Mouse (Mus musculus) forebrain, embryonic 15.5 days (tissue): ENCODE results near the gene Olfr715b. TPM values are rescaled to one million over a fixed set of nuclear protein-coding genes. Genes with fewer than 3 reads are reported as not detected.
"Not testable (repeated sequence)": the region's sequence is repeated elsewhere in the genome, so short reads cannot be mapped to it uniquely, and the experiment has no call there.

Source experiments
- ATAC-seq: fragments of 200-750 bp; cut with Nextera tagmentation; replicated peaks from 2 replicates; pipeline ENCODE4 v1.8.0; 2017; ENCODE audit warnings: mild to moderate bottlenecking, moderate TSS enrichment, moderate library complexity
- H3K27ac ChIP-seq: fragments of 300-500 bp; sonication (generic); replicated peaks from 2 replicates; pipeline ENCODE4 v1.5.1; 2015; ENCODE audit warnings: mild to moderate bottlenecking, inconsistent platforms
- H3K27me3 ChIP-seq: fragments of 300-500 bp; sonication (generic); 2 replicates; pipeline ENCODE4 v1.6.1; 2015; ENCODE audit warnings: inconsistent platforms
- H3K36me3 ChIP-seq: fragments of 300-500 bp; sonication (generic); 2 replicates; pipeline ENCODE4 v1.6.1; 2015; ENCODE audit warnings: mild to moderate bottlenecking, inconsistent platforms
- H3K4me1 ChIP-seq: fragments of 300-500 bp; sonication (generic); 2 replicates; pipeline ENCODE4 v1.6.1; 2015; ENCODE audit warnings: inconsistent platforms
- H3K4me2 ChIP-seq: fragments of 300-500 bp; sonication (generic); replicated peaks from 2 replicates; pipeline ENCODE4 v1.6.1; 2015; ENCODE audit warnings: mild to moderate bottlenecking, inconsistent platforms
- H3K4me3 ChIP-seq: fragments of 300-500 bp; sonication (generic); 2 replicates; pipeline ENCODE4 v1.5.1; 2015; ENCODE audit warnings: mild to moderate bottlenecking, inconsistent platforms
- H3K9ac ChIP-seq: fragments of 300-500 bp; sonication (generic); replicated peaks from 2 replicates; pipeline ENCODE4 v1.6.1; 2015; ENCODE audit warnings: mild to moderate bottlenecking, inconsistent platforms
- H3K9me3 ChIP-seq: fragments of 300-500 bp; sonication (generic); 2 replicates; pipeline ENCODE4 v1.6.1; 2016; ENCODE audit warnings: inconsistent platforms
- WGBS: fragments of 180-500 bp; shearing (Covaris S2); methylation state at CpG from one replicate; pipeline ENCODE4 v1.1.7; 2015; ENCODE audit warnings: mixed read lengths; 5-methylcytosine and 5-hydroxymethylcytosine counted together
- polyA plus RNA-seq: library from polyadenylated mRNA; unstranded; fragments of >200 nt; fragmentation: Nextera tagmentation; extraction: Ambion mirVana; gene quantifications from 2 replicates; pipeline ENCODE4 v1.2.1, GENCODE M21; 2015

Olfr715b gene
- not detected in 2 replicates for polyA plus RNA-seq

- not testable (repeated sequence) for H3K4me1 ChIP-seq, H3K27me3 ChIP-seq, ATAC-seq, H3K27ac ChIP-seq, H3K9ac ChIP-seq, H3K9me3 ChIP-seq, H3K4me3 ChIP-seq, H3K36me3 ChIP-seq, H3K4me2 ChIP-seq
- WGBS, result 87% methylated on average over 2 of the region's 2 CpGs
Measured at GRCm38 (mm10) chr7:107110269-107110668, at the start of gene Olfr715b. TSS of gene Olfr715b (minus strand) at chr7:107110369.

GRCm38 (mm10) chr7:107138027-107138426 is 27.9 kb upstream of the Olfr715b start, which contains the start of gene Olfr716:
TSS of gene Olfr716 (plus strand) at chr7:107138327.
- not testable (repeated sequence) for H3K36me3 ChIP-seq, H3K4me3 ChIP-seq, H3K4me2 ChIP-seq, ATAC-seq, H3K4me1 ChIP-seq, H3K27ac ChIP-seq, H3K27me3 ChIP-seq, H3K9me3 ChIP-seq, H3K9ac ChIP-seq
- WGBS, result 76% methylated on average over 2 of the region's 2 CpGs

- H3K9me3 ChIP-seq, ATAC-seq, H3K36me3 ChIP-seq, H3K4me2 ChIP-seq, H3K9ac ChIP-seq, H3K4me1 ChIP-seq, H3K27me3 ChIP-seq, H3K4me3 ChIP-seq, H3K27ac ChIP-seq: not testable (repeated sequence)
- WGBS, result 90% methylated on average over 3 of the region's 3 CpGs
Measured at GRCm38 (mm10) chr7:107130983-107131382, 20.8 kb upstream of the Olfr715b start, which contains the start of gene Olfr715. TSS of gene Olfr715 (minus strand) at chr7:107131083.

- Histone ChIP-seq H3K4me3 (no peak within 1 kb of the TSS), H3K9ac (no peak within 1 kb of the TSS), H3K9me3 (no peaks in the 10 kb centered on the region), H3K36me3 (no peaks in the 10 kb centered on the region), H3K4me2 (no peak within 1 kb of the TSS), H3K27me3 (no peaks in the 10 kb centered on the region), H3K27ac (no peak within 1 kb of the TSS), H3K4me1 (no peaks in the 10 kb centered on the region)
- ATAC-seq, result no peak
- 58% methylated on average over 1 of the region's 1 CpGs for WGBS
Measured at GRCm38 (mm10) chr7:107092920-107093319, 17.2 kb downstream of the Olfr715b start, which contains the start of gene Olfr17. TSS of gene Olfr17 (plus strand) at chr7:107093220.

GRCm38 (mm10) chr7:107070681-107071080 is 39.5 kb downstream of the Olfr715b start, which contains the start of gene Olfr714:
TSS of gene Olfr714 (plus strand) at chr7:107070981.
- no peak within 1 kb of the TSS for H3K27ac ChIP-seq
- H3K4me3 ChIP-seq, result no peak within 1 kb of the TSS
- no peaks in the 10 kb centered on the region for H3K27me3 ChIP-seq
- no peaks in the 10 kb centered on the region for H3K9me3 ChIP-seq
- 95% methylated on average over 2 of the region's 2 CpGs for WGBS
- H3K4me1 ChIP-seq, result no peaks in the 10 kb centered on the region
- no peaks in the 10 kb centered on the region for H3K36me3 ChIP-seq
- H3K9ac ChIP-seq, result no peak within 1 kb of the TSS
- H3K4me2 ChIP-seq, result no peak within 1 kb of the TSS
- no peak for ATAC-seq

Other genes with a start within 250 kb of the Olfr715b start
- gene Olfr704, start 247.2 kb downstream of the Olfr715b start, polyA plus RNA-seq, result not detected in 2 replicates
- not detected in 2 replicates for gene Olfr705, start 233.5 kb downstream of the Olfr715b start, polyA plus RNA-seq
- not detected in 2 replicates for gene Olfr706, start 222.2 kb downstream of the Olfr715b start, polyA plus RNA-seq
- not detected in 2 replicates for gene Olfr707, start 209.1 kb downstream of the Olfr715b start, polyA plus RNA-seq
- gene Olfr1532-ps1, start 202.4 kb downstream of the Olfr715b start, polyA plus RNA-seq, result not detected in 2 replicates
- not detected in 2 replicates for gene Olfr709-ps1, start 178.2 kb downstream of the Olfr715b start, polyA plus RNA-seq
- not detected in 2 replicates for gene Olfr710, start 162.1 kb downstream of the Olfr715b start, polyA plus RNA-seq
- not detected in 2 replicates for gene Olfr6, start 146.4 kb downstream of the Olfr715b start, polyA plus RNA-seq
- gene Olfr711, start 134.9 kb downstream of the Olfr715b start, polyA plus RNA-seq, result not detected in 2 replicates
- gene Olfr2, start 104.3 kb downstream of the Olfr715b start, polyA plus RNA-seq, result not detected in 2 replicates
- not detected in 2 replicates for gene Olfr713, start 79.2 kb downstream of the Olfr715b start, polyA plus RNA-seq
- not detected in 2 replicates for gene Olfr714, start 39.4 kb downstream of the Olfr715b start, polyA plus RNA-seq
- not detected in 2 replicates for gene Olfr17, start 17.1 kb downstream of the Olfr715b start, polyA plus RNA-seq
- not detected in 2 replicates for gene Olfr715, start 20.7 kb upstream of the Olfr715b start, polyA plus RNA-seq
- gene Olfr716, start 28.0 kb upstream of the Olfr715b start, polyA plus RNA-seq, result not detected in 2 replicates
- gene Nlrp14, start 56.6 kb upstream of the Olfr715b start, polyA plus RNA-seq, result not detected in 2 replicates
- gene Rbmxl2, start 99.1 kb upstream of the Olfr715b start, polyA plus RNA-seq, result not detected in 2 replicates